Mouse (Mus musculus): Measurements from ENCODE around the gene Acsf3. TPM values are rescaled to one million over a fixed set of nuclear protein-coding genes. Genes with fewer than 3 reads are reported as not detected.

Gene Acsf3
- polyA plus RNA-seq, 1 experiment from 2014 or later, result 31.4 TPM

DNA sequence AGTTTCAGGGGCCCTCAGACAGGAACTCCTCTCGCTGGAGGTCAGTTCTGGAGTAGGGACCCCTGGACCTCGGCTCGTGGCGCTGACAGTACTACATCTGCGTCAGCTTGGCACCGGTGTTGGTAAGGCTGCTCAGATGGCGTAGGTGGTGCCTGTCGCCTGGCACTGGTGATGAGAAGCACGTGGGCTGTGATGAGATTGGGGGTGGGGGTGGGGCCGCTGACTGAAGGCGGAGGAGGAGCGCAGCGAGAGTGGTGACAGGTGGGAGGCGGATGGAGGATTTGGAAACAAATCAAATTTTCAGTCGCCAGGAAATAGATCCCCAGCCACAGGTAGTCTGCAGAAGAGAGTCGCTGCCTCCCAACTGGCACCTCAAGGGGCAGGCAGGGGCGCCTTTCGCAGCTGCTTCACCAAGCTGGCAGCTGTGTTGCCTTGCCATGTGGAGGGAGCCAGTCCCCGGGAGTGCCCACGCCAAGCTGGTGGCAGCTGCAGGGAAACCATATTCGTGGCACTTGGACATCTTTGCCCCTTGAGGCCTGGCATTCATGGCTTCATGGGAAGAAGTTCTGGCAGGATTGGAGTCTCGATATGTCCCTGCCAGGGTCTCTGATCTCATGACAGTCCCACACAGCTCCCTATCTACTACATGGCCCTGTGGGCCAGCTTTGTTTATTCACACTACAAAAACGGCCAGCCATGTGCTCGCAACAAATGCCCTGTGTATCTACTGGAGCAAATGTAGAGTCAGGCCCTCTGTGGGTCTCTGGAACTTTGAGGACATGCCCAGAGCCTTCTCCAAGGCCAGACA lies 5.8 kb upstream of the Acsf3 start:
- ATAC-seq, result no peak

DNA sequence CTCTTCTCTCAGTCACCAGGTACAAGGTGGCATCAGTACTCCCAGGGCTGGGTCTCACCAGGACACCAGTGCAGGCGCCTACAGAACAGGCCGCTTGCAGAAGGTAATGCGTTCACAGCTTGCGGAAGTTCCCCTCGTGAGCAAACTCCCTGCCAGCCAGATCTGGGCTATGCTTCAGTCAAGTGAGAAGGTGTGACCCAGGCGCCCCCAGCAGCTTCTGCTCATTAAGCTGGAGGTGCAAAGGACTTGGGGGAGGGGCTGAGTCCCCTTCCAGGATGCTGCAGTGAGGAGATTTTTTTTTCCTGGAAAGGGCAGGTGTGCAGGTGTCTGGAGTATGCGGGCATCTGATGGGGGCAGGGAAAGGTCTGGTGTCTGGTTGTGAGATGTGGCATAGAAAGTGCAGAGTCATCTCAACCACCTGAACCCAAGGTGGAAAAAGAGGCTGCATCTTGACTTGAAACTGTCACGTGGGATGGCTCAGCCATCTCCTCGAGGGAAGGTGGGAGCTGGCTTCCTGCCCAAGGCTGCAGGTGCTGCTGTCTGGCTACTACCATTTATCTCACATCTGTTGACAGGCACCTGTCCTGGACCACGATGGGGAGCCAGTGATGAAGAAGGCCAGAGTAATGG lies 2.7 kb upstream of the Acsf3 start:
- H3K9ac ChIP-seq (ENCODE audit: low read depth, low read length), result no peak overlapping the region
- H3K9me3 ChIP-seq (ENCODE audit: control insufficient read depth, low read length), result no peaks in the 10 kb centered on the region
- H3K36me3 ChIP-seq (ENCODE audit: control insufficient read depth, insufficient read depth, low read length), result no peaks in the 10 kb centered on the region
- no peak overlapping the region for H3K4me3 ChIP-seq (ENCODE audit: low read length)
- no peak for ATAC-seq
- peaks cover 3% of the 10 kb centered on the region; the same call in 1 of the 2 replicates for H3K4me1 ChIP-seq (ENCODE audit: control insufficient read depth, insufficient read depth, low read length)
- WGBS, result 24% methylated on average over 10 of the region's 10 CpGs
- H3K27ac ChIP-seq (ENCODE audit: low read length), result no peak overlapping the region
- no peaks in the 10 kb centered on the region for H3K27me3 ChIP-seq (replicated peaks; ENCODE audit: control insufficient read depth, insufficient read depth, low read length)
- no peak overlapping the region for H3K4me2 ChIP-seq (ENCODE audit: low read depth, low read length)

More for the DNA sequence above, 5.8 kb upstream of the Acsf3 start:
- no peaks in the 10 kb centered on the region for H3K4me1 ChIP-seq (ENCODE audit: control insufficient read depth, insufficient read depth, low read length)
- H3K27me3 ChIP-seq (replicated peaks; ENCODE audit: control insufficient read depth, insufficient read depth, low read length), result no peaks in the 10 kb centered on the region
- no peaks in the 10 kb centered on the region for H3K36me3 ChIP-seq (ENCODE audit: control insufficient read depth, insufficient read depth, low read length)
- H3K4me3 ChIP-seq (ENCODE audit: low read length), result no peak overlapping the region
- H3K9ac ChIP-seq (ENCODE audit: low read depth, low read length), result no peak overlapping the region
- no peaks in the 10 kb centered on the region for H3K9me3 ChIP-seq (ENCODE audit: control insufficient read depth, low read length)
- no peak overlapping the region for H3K27ac ChIP-seq (ENCODE audit: low read length)
- H3K4me2 ChIP-seq (ENCODE audit: low read depth, low read length), result no peak overlapping the region
- WGBS, result 56% methylated on average over 24 of the region's 24 CpGs

DNA sequence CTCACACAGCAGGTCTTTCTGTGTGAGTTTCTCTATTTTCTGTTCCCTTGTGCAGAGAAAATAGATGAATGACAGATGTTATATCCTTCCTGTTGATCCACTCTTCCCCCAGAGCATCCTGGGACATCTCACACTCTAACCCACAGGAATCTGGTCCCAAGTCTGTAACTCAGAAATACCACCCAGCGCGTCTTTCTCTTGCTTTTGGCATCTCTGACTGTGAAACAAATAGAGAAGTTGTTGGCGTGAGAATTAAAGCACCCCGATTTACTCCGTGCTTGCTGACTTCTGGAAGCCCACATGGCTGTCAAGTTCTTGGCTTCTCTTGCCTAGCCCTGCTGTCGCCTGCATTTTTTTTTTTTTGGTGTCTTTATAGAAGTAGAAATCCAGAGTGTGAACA lies 2.4 kb downstream of the Acsf3 start:
- no peak for ATAC-seq
- H3K4me3 ChIP-seq (ENCODE audit: low read length), result no peak overlapping the region
- WGBS, result 86% methylated on average over 6 of the region's 6 CpGs

DNA sequence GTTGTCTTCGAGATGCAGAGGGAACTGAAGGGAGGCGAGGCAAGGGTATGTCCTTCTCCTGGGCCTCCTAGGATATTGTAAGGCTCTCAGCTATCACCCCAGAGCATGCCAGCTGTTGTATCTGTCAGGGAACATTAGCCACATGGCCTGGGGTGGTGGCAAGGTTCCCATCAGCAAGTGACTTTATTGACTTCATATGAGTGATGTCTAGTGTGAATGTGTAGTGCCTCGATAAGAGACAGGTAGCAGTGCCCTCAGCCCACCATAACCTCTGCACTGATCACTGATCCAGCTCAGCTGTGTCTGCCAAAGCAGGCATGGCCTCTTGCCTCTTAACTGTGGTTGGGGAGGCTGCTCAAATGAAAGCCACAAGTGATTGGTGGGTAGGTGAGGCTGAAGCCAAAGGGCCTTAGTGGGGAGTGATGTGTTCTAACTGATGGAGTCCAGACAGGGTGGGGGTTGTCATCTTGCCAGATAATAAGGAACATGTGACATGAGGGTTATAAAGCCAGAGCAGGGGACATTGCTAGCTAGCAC lies 3.5 kb downstream of the Acsf3 start:
- 72% methylated on average over 3 of the region's 3 CpGs for WGBS
- Histone ChIP-seq H3K36me3 (ENCODE audit: control insufficient read depth, insufficient read depth, low read length) (no peaks in the 10 kb centered on the region; the same call in 1 of the 2 replicates), H3K27me3 (replicated peaks; ENCODE audit: control insufficient read depth, insufficient read depth, low read length) (no peaks in the 10 kb centered on the region), H3K4me2 (ENCODE audit: low read depth, low read length) (no peak overlapping the region), H3K9ac (ENCODE audit: low read depth, low read length) (no peak overlapping the region), H3K4me1 (ENCODE audit: control insufficient read depth, insufficient read depth, low read length) (peaks cover 3% of the 10 kb centered on the region; the same call in 1 of the 2 replicates), H3K9me3 (ENCODE audit: control insufficient read depth, low read length) (no peaks in the 10 kb centered on the region), H3K27ac (ENCODE audit: low read length) (no peak overlapping the region), H3K4me3 (ENCODE audit: low read length) (no peak overlapping the region)
- no peak for ATAC-seq

More for the DNA sequence above, 2.4 kb downstream of the Acsf3 start:
- peaks cover 3% of the 10 kb centered on the region; the same call in 1 of the 2 replicates for H3K4me1 ChIP-seq (ENCODE audit: control insufficient read depth, insufficient read depth, low read length)
- H3K9me3 ChIP-seq (ENCODE audit: control insufficient read depth, low read length), result no peaks in the 10 kb centered on the region
- no peak overlapping the region for H3K9ac ChIP-seq (ENCODE audit: low read depth, low read length)
- no peak overlapping the region for H3K27ac ChIP-seq (ENCODE audit: low read length)
- H3K4me2 ChIP-seq (ENCODE audit: low read depth, low read length), result no peak overlapping the region
- H3K27me3 ChIP-seq (replicated peaks; ENCODE audit: control insufficient read depth, insufficient read depth, low read length), result no peaks in the 10 kb centered on the region
- H3K36me3 ChIP-seq (ENCODE audit: control insufficient read depth, insufficient read depth, low read length), result no peaks in the 10 kb centered on the region; the same call in 1 of the 2 replicates

DNA sequence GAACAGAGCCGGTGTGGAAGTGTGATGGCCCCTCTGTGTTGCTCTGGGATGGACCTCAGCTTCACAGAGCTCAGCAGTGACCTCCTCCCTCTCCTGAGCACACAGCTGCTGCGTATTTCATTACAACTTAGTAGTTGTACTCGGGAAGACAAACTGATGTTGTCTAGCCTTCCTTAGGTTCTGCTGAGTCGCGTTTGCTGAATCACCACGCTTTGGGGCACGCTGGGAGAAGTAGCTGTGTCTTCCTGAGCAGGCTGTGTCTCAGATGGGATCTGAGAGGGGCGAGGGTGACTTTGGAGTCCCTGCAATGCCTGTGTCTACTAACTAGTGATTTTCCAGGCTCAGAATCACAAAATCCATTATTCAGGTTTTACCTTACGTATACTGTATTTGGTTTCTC lies 4.0 kb downstream of the Acsf3 start:
- no peak for ATAC-seq
- Histone ChIP-seq H3K27me3 (replicated peaks; ENCODE audit: control insufficient read depth, insufficient read depth, low read length) (no peaks in the 10 kb centered on the region), H3K9ac (ENCODE audit: low read depth, low read length) (no peak overlapping the region), H3K4me3 (ENCODE audit: low read length) (no peak overlapping the region), H3K36me3 (ENCODE audit: control insufficient read depth, insufficient read depth, low read length) (no peaks in the 10 kb centered on the region; the same call in 1 of the 2 replicates), H3K4me2 (ENCODE audit: low read depth, low read length) (no peak overlapping the region), H3K4me1 (ENCODE audit: control insufficient read depth, insufficient read depth, low read length) (peaks cover 3% of the 10 kb centered on the region; the same call in 1 of the 2 replicates), H3K27ac (ENCODE audit: low read length) (no peak overlapping the region), H3K9me3 (ENCODE audit: control insufficient read depth, low read length) (no peaks in the 10 kb centered on the region)
- 79% methylated on average over 9 of the region's 9 CpGs for WGBS

DNA sequence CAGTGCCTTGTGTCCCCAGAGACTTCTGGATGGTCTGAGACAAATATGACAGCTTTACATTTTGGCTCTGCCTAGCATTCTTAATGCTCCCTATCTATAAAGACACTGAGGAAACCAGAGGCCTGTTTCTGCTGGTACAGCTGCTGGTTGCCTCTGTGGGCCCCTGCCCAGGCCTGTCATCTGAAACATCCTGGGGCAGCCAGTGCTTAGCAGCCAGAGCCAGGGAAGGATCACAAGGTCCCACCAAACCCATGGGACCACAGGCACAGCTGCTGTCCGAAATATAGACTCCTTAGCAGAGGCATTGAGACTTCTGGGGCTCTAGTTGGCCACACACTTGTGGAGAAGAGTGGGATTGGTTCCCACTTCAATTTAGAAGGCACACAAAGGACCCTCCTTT lies 9.5 kb downstream of the Acsf3 start:
- ATAC-seq, result no peak
- WGBS, result 82% methylated on average over 1 of the region's 1 CpGs
- H3K36me3 ChIP-seq (ENCODE audit: control insufficient read depth, insufficient read depth, low read length), result no peaks in the 10 kb centered on the region; the same call in none of the 2 replicates

DNA sequence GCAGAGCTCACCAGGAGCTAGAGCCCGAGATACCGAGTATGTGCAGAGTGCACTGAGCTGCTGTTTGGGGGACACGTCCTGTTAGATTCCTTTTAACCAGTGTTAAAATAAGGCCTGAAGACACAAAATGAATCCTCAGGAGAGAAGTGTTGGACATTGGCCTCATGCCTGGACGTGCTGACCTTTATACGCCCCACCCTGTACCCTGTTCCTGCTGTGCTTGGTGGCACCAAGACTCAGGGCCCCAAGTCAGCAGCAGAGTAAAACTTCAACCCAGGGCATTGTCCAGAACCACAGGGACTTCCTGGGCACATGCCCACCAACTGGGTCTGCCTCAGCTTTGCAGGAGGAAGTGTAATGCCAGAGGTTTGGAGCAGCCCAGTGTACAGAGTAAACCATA lies 14.5 kb downstream of the Acsf3 start:
- H3K9me3 ChIP-seq (ENCODE audit: control insufficient read depth, low read length), result no peaks in the 10 kb centered on the region
- H3K27me3 ChIP-seq (replicated peaks; ENCODE audit: control insufficient read depth, insufficient read depth, low read length), result no peaks in the 10 kb centered on the region
- WGBS, result 87% methylated on average over 5 of the region's 5 CpGs
- H3K4me3 ChIP-seq (ENCODE audit: low read length), result no peak overlapping the region
- H3K36me3 ChIP-seq (ENCODE audit: control insufficient read depth, insufficient read depth, low read length), result no peaks in the 10 kb centered on the region; the same call in 1 of the 2 replicates
- peak; percentile 76 for ATAC-seq
- no peak overlapping the region for H3K4me2 ChIP-seq (ENCODE audit: low read depth, low read length)
- peak overlapping the region; percentile 23; the same call in 1 of the 2 replicates for H3K9ac ChIP-seq (ENCODE audit: low read depth, low read length)
- peaks cover 4% of the 10 kb centered on the region for H3K4me1 ChIP-seq (ENCODE audit: control insufficient read depth, insufficient read depth, low read length)
- H3K27ac ChIP-seq (ENCODE audit: low read length), result peak overlapping the region; percentile 5; the same call in 1 of the 2 replicates

More for the DNA sequence above, 9.5 kb downstream of the Acsf3 start:
- Histone ChIP-seq H3K9ac (ENCODE audit: low read depth, low read length) (no peak overlapping the region), H3K27ac (ENCODE audit: low read length) (no peak overlapping the region), H3K4me1 (ENCODE audit: control insufficient read depth, insufficient read depth, low read length) (no peaks in the 10 kb centered on the region), H3K4me2 (ENCODE audit: low read depth, low read length) (no peak overlapping the region), H3K9me3 (ENCODE audit: control insufficient read depth, low read length) (no peaks in the 10 kb centered on the region), H3K27me3 (replicated peaks; ENCODE audit: control insufficient read depth, insufficient read depth, low read length) (no peaks in the 10 kb centered on the region), H3K4me3 (ENCODE audit: low read length) (no peak overlapping the region)

DNA sequence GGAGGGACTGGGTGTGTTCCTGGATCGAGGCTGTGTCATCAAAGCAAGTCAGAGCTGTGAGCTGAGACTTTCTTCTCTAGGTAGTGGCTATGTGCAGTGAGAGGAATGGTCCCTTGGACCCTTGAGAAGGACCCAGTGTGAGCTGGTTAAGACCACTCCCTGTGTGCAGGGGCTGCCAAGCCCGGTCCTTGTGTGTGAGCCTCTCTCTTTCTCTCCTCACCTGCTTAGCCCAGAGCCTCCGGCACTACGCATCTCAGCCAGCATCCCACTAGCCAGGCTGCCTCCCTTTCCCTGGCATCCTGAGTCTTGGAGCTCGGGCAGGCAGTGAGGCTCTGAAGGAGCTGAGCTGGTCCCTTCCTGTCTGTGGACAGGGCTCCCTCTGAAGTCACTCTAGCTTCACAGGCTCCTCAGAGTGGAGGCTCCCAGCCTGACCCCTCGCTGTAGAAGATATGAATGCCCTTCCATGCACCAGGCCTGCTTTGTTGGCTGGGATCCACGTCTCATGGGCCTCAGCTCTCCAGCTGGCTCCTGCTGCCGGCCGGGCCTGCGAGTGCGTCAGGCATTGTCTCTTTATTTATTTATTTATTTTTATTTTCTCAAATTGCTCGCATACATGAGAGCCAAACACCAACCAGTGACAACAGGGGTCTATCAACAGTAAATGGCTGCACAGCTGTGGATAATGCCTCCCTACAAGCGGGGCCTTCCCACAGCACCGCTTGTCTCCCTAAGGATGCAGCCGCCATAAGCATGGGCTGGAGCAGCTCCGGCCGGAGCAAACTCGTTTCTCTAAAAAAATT lies 18.3 kb downstream of the Acsf3 start:
- ATAC-seq, result peak; percentile 72
- peak overlapping the region; percentile 19; the same call in 1 of the 2 replicates for H3K9ac ChIP-seq (ENCODE audit: low read depth, low read length)
- 60% methylated on average over 18 of the region's 18 CpGs for WGBS
- no peak overlapping the region for H3K4me3 ChIP-seq (ENCODE audit: low read length)
- no peaks in the 10 kb centered on the region for H3K9me3 ChIP-seq (ENCODE audit: control insufficient read depth, low read length)
- no peaks in the 10 kb centered on the region for H3K36me3 ChIP-seq (ENCODE audit: control insufficient read depth, insufficient read depth, low read length)
- H3K4me2 ChIP-seq (ENCODE audit: low read depth, low read length), result no peak overlapping the region
- no peaks in the 10 kb centered on the region for H3K27me3 ChIP-seq (replicated peaks; ENCODE audit: control insufficient read depth, insufficient read depth, low read length)
- H3K27ac ChIP-seq (ENCODE audit: low read length), result peak overlapping the region; percentile 34; the same call in 1 of the 2 replicates
- H3K4me1 ChIP-seq (ENCODE audit: control insufficient read depth, insufficient read depth, low read length), result peaks cover 4% of the 10 kb centered on the region

DNA sequence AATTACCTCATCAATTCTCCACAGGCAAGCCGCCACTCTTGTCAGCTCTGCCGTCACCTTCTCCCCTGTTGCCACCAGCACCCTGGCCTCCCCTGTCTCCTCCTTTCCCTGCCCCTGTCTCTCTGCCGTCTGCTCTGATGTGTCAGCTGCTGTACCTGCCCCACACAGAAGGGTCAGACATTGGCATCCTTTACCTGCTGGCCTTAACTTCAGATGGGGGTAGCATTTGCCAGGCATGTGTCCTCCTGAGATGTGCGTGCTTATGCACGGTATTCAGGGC lies 18.8 kb downstream of the Acsf3 start:
- Histone ChIP-seq H3K27ac (ENCODE audit: low read length) (no peak overlapping the region), H3K4me1 (ENCODE audit: control insufficient read depth, insufficient read depth, low read length) (peaks cover 4% of the 10 kb centered on the region), H3K9ac (ENCODE audit: low read depth, low read length) (no peak overlapping the region), H3K4me2 (ENCODE audit: low read depth, low read length) (no peak overlapping the region), H3K4me3 (ENCODE audit: low read length) (no peak overlapping the region), H3K27me3 (replicated peaks; ENCODE audit: control insufficient read depth, insufficient read depth, low read length) (no peaks in the 10 kb centered on the region), H3K36me3 (ENCODE audit: control insufficient read depth, insufficient read depth, low read length) (no peaks in the 10 kb centered on the region), H3K9me3 (ENCODE audit: control insufficient read depth, low read length) (no peaks in the 10 kb centered on the region)
- no peak for ATAC-seq
- 80% methylated on average over 5 of the region's 5 CpGs for WGBS
